Mouse (Mus musculus) right cerebral cortex, postnatal 4 days (tissue): ENCODE data around the gene Plod3.
"Not testable (repeated sequence)": the region's sequence is repeated elsewhere in the genome, so short reads cannot be mapped to it uniquely, and the experiment has no call there.

Experiments
- DNase-seq: peaks from one replicate; pipeline ENCODE4 v3.0.0-alpha.2; 2022

Plod3 gene

GRCm38 (mm10) chr5:136986695-136987137, at the start of gene Plod3:
Plod3 (plus strand) TSS chr5:136987019.
- peak; percentile 96 for DNase-seq

- no peak for DNase-seq
These were observed 49.2 kb upstream of the Plod3 start for GRCm38 (mm10) chr5:136937621-136938020.

- no peak for DNase-seq
These were observed 47.5 kb upstream of the Plod3 start for GRCm38 (mm10) chr5:136939284-136939683.

GRCm38 (mm10) chr5:136940029-136940428, 46.8 kb upstream of the Plod3 start:
- DNase-seq, result not testable (repeated sequence)

GRCm38 (mm10) chr5:136940845-136941560, 45.8 kb upstream of the Plod3 start:
- no peak for DNase-seq

GRCm38 (mm10) chr5:136942781-136943180, 44.0 kb upstream of the Plod3 start:
- DNase-seq, result no peak

- no peak for DNase-seq
These were observed 43.4 kb upstream of the Plod3 start for GRCm38 (mm10) chr5:136943382-136943781.

- no peak for DNase-seq
These were observed 41.7 kb upstream of the Plod3 start for GRCm38 (mm10) chr5:136945084-136945483.

- no peak for DNase-seq
These were observed 38.9 kb upstream of the Plod3 start for GRCm38 (mm10) chr5:136947874-136948273.

GRCm38 (mm10) chr5:136949551-136950336, 37.1 kb upstream of the Plod3 start:
- not testable (repeated sequence) for DNase-seq

- no peak for DNase-seq
These were observed 36.3 kb upstream of the Plod3 start for GRCm38 (mm10) chr5:136950521-136950920.

GRCm38 (mm10) chr5:136952153-136952552, 34.7 kb upstream of the Plod3 start:
- DNase-seq, result no peak

- DNase-seq, result peak; percentile 93
These were observed 33.8 kb upstream of the Plod3 start, which contains the start of gene Fis1 for GRCm38 (mm10) chr5:136953015-136953414. Fis1 (plus strand) TSS chr5:136953275.

GRCm38 (mm10) chr5:136953440-136953951, 33.3 kb upstream of the Plod3 start:
- DNase-seq, result no peak

- DNase-seq, result no peak
These were observed 31.2 kb upstream of the Plod3 start for GRCm38 (mm10) chr5:136955622-136956021.

- DNase-seq, result no peak
These were observed 29.6 kb upstream of the Plod3 start for GRCm38 (mm10) chr5:136957250-136957649.

- DNase-seq, result no peak
These were observed 27.7 kb upstream of the Plod3 start for GRCm38 (mm10) chr5:136958991-136959605.

- no peak for DNase-seq
These were observed 26.8 kb upstream of the Plod3 start for GRCm38 (mm10) chr5:136960053-136960452.

- no peak for DNase-seq
These were observed 25.4 kb upstream of the Plod3 start for GRCm38 (mm10) chr5:136961334-136961982.

- peak; percentile 81 for DNase-seq
These were observed 24.8 kb upstream of the Plod3 start for GRCm38 (mm10) chr5:136961983-136962461.

- DNase-seq, result peak; percentile 76
These were observed 24.3 kb upstream of the Plod3 start for GRCm38 (mm10) chr5:136962501-136962900.

- no peak for DNase-seq
These were observed 23.8 kb upstream of the Plod3 start for GRCm38 (mm10) chr5:136962966-136963540.
